Mouse (Mus musculus): ENCODE data around the gene Cdh15.

Cdh15 gene

DNA sequence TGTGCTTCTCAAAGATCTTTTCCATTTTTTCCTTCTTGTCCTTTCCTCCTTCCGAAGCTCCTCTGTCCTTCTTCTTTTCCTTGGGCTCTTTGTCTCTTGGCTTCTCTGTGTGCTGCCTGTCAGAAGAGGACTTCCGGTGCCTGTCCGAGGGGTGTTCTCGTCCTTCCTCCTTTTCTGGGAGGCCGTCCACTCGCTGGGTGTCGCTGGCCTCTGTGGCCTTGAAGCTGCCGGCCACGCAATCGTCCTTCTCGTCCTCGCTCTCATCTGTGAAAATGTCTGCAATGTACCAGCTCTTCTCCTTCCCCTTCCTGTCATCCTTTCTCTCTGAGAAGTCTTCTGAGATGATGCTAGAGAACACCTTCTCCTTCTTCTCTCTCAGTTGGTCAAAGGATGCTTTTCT, 45.7 kb downstream of the Cdh15 start:
- Histone ChIP-seq H3K36me3 (ENCODE audit: control insufficient read depth, insufficient read depth, low read length, poor library complexity, severe bottlenecking) (peaks cover 25% of the 10 kb centered on the region), H3K27me3 (ENCODE audit: control insufficient read depth, insufficient read depth, low read length, poor library complexity, severe bottlenecking) (no peaks in the 10 kb centered on the region)
- no peak for DNase-seq (ENCODE audit: low read depth, low spot score)

DNA sequence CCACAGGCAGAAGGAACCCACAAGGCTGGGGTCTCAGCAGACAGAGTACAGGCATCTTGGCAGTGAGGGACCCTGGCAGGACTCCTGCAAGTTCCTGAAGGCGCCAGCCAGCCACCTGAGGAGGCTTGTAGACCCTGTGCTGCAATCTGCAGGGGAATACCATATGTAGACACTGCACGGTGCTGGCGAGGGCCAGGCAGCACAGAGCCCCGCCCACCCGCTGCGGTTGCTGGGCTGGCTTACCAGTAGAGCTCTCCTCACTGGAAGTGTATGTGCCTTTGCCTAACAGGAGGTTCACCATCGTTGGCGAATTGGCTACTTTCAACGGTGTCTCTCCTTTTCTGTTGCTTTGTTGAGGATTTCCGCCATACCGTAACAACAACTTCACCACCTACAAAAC, 48.6 kb downstream of the Cdh15 start:
- Histone ChIP-seq H3K36me3 (ENCODE audit: control insufficient read depth, insufficient read depth, low read length, poor library complexity, severe bottlenecking) (peaks cover 29% of the 10 kb centered on the region), H3K27me3 (ENCODE audit: control insufficient read depth, insufficient read depth, low read length, poor library complexity, severe bottlenecking) (no peaks in the 10 kb centered on the region)
- no peak for DNase-seq (ENCODE audit: low read depth, low spot score)

DNA sequence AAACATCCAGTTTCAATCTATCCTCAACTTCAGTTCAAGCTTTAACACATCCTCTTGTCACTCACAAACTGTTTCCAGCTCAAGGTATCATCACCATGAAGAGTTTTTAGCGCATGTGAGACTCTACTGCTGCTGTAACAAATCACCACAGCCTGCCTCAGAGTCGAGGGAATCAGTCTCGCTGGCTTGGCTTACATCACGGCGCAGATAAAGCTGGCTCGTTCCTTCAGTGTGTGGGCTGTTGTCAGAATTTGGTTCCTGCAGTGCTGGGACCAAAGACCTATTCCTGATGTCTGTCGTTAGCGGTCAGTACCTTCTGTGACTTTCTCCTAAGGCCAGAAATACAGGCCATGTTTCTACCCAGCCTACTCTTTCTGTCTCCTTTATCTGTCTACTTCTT, 49.4 kb downstream of the Cdh15 start:
- H3K36me3 ChIP-seq (ENCODE audit: control insufficient read depth, insufficient read depth, low read length, poor library complexity, severe bottlenecking), result peaks cover 29% of the 10 kb centered on the region

DNA sequence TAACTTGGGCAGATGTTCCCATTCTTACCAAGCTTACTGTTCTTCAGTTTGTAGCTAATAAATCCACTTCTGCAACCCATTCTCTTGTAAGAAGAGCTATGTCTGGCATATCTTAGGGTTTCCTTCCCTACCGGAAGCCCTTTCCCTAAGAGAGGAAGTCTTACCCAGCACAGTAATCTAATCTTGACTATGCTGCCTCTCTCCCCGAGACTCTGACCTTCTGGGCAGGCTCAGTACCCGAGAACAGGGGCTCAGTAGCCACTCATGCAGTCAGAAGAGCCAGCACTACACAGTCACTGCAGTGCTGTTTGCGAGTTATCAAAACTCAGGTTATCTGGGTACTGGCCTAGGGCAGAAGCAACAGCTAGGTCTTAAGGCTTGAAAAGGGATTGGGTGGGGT, 50.3 kb downstream of the Cdh15 start:
- H3K27me3 ChIP-seq (ENCODE audit: control insufficient read depth, insufficient read depth, low read length, poor library complexity, severe bottlenecking), result no peaks in the 10 kb centered on the region
- DNase-seq (ENCODE audit: low read depth, low spot score), result no peak
- H3K36me3 ChIP-seq (ENCODE audit: control insufficient read depth, insufficient read depth, low read length, poor library complexity, severe bottlenecking), result peaks cover 29% of the 10 kb centered on the region

More for the DNA sequence above, 49.4 kb downstream of the Cdh15 start:
- H3K27me3 ChIP-seq (ENCODE audit: control insufficient read depth, insufficient read depth, low read length, poor library complexity, severe bottlenecking), result no peaks in the 10 kb centered on the region
- DNase-seq (ENCODE audit: low read depth, low spot score), result no peak

DNA sequence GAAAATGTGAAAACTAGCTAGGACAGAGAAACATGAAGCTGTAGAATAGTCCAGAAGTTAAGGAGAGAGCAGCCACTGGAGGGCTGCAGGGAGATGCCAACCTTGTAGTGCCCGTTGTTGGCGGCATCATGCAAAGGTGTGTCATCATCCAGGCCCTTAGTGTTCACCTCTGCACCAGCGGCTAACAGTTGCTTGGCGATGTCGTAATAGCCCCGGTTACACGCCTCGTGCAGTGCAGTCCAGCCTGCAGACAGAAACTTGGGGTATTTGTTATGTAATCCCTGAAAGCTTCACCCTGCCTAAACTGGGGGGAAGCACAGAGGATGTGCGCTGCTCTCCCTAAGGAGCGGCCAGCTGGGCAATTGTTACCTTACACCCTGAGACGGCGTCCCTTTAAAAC, 50.7 kb downstream of the Cdh15 start:
- H3K27me3 ChIP-seq (ENCODE audit: control insufficient read depth, insufficient read depth, low read length, poor library complexity, severe bottlenecking), result no peaks in the 10 kb centered on the region
- DNase-seq (ENCODE audit: low read depth, low spot score), result no peak

DNA sequence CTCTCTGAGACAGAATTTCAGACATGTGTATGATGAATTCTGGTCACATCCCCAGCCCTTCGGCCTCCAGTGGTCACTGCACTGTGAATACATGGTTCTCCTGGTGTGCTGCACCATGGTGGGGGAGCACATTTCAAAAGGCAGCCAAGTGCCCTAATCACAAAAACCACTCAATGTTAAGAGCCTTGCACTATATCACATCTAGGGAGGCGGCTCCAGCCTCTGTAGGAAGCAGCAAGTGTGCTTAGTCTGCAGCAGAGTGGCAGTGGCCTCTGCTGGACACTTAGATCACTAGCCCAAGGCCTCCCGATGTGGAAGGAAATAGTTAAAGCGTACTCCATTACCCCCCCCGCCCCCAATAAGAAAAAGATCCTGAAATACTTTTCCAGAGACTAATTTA, 51.3 kb downstream of the Cdh15 start:
- Histone ChIP-seq H3K36me3 (ENCODE audit: control insufficient read depth, insufficient read depth, low read length, poor library complexity, severe bottlenecking) (peaks cover 27% of the 10 kb centered on the region), H3K27me3 (ENCODE audit: control insufficient read depth, insufficient read depth, low read length, poor library complexity, severe bottlenecking) (no peaks in the 10 kb centered on the region)
- no peak for DNase-seq (ENCODE audit: low read depth, low spot score)

More for the DNA sequence above, 50.7 kb downstream of the Cdh15 start:
- peaks cover 29% of the 10 kb centered on the region for H3K36me3 ChIP-seq (ENCODE audit: control insufficient read depth, insufficient read depth, low read length, poor library complexity, severe bottlenecking)

DNA sequence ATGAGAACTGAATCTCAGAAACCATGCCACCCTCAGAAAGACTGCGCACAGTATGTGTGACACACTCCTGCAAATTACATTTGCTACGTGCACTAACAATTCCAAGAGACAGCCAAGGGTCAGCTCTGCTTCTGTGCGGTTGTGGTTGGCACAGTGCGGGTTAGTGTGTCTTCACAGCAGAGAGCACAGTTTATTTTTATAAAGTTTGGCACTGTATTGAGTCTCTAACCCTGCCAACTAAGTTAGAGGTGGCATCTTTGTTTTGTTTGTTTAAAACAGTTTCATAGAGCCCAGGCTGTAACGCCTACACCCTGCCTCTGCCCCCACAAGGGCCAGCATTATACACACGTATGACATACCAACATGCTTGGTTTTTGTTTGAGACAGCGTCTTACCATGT, 53.7 kb downstream of the Cdh15 start:
- no peak for DNase-seq (ENCODE audit: low read depth, low spot score)

DNA sequence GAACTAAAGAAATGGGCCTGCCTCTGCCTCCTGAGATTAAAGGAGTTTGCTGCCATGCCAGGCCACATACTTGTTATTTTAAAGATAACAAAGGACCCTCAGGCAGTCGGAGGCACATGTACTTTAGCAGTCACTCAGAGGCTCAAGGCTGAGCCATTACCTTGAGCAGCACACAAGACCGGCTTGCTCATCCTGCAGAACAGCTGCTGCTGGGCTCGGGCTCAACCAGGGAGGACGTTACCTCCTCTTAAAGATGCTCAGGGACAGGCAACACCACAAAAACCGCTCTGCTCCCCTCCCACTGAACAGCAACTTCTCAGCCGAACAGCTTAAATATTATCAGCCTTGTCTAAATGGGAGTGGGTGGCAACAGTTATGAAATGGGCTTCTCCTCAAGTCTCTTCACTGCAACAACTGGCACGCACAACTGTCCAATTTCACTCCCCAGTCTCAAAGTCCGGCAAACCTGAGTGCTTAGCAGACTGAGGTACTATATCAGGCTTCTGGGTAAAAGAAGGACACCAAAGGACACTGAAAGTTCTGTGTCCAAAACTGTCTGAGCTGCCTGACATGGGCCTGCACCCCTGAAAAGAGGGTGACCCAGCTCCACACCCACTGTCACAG, 54.2 kb downstream of the Cdh15 start:
- peaks cover 10% of the 10 kb centered on the region for H3K36me3 ChIP-seq (ENCODE audit: control insufficient read depth, insufficient read depth, low read length, poor library complexity, severe bottlenecking)
- DNase-seq (ENCODE audit: low read depth, low spot score), result no peak
- no peaks in the 10 kb centered on the region for H3K27me3 ChIP-seq (ENCODE audit: control insufficient read depth, insufficient read depth, low read length, poor library complexity, severe bottlenecking)

More for the DNA sequence above, 53.7 kb downstream of the Cdh15 start:
- H3K27me3 ChIP-seq (ENCODE audit: control insufficient read depth, insufficient read depth, low read length, poor library complexity, severe bottlenecking), result no peaks in the 10 kb centered on the region
- peaks cover 12% of the 10 kb centered on the region for H3K36me3 ChIP-seq (ENCODE audit: control insufficient read depth, insufficient read depth, low read length, poor library complexity, severe bottlenecking)

DNA sequence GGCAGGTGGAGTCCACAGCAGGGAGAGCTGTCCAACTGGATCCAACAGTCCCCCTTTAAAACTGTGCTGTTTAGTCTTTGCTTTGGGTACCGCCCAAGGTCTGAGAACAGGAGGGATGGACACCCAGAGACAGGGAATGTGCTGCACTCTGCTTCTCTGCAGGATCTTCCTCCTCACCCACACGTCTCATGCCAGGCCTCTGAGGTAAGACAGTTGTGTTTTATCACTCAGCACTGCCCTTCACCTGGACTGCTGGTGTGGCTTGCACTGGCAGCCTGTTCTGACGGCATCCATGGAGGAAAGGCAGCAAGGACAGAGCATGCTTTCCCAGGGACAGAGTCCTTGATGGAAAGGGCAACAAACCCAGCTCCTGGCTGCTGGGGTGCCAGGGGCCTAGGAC, 54.8 kb downstream of the Cdh15 start:
- no peak for DNase-seq (ENCODE audit: low read depth, low spot score)
- Histone ChIP-seq H3K27me3 (ENCODE audit: control insufficient read depth, insufficient read depth, low read length, poor library complexity, severe bottlenecking) (no peaks in the 10 kb centered on the region), H3K36me3 (ENCODE audit: control insufficient read depth, insufficient read depth, low read length, poor library complexity, severe bottlenecking) (peaks cover 10% of the 10 kb centered on the region)

DNA sequence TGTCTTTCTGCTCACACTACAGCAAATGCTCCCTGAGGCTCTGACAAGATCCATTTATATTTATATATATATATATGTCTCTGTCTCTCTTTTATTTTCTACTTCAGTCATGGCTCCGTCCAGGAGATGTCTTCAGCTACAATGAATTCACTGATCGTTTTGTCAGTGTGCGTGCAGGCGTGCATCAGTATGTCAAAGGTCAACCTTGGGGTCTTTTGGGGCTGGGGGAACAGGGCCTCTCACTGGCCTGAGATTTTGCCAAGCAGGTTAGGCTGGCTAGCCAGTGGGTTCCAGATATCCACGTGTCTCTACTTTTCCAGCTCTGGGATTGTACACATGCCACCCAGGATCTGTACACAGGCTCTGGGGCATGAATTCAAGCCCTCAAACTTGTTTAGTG, 55.2 kb downstream of the Cdh15 start:
- Histone ChIP-seq H3K36me3 (ENCODE audit: control insufficient read depth, insufficient read depth, low read length, poor library complexity, severe bottlenecking) (peaks cover 10% of the 10 kb centered on the region), H3K27me3 (ENCODE audit: control insufficient read depth, insufficient read depth, low read length, poor library complexity, severe bottlenecking) (no peaks in the 10 kb centered on the region)
- no peak for DNase-seq (ENCODE audit: low read depth, low spot score)

DNA sequence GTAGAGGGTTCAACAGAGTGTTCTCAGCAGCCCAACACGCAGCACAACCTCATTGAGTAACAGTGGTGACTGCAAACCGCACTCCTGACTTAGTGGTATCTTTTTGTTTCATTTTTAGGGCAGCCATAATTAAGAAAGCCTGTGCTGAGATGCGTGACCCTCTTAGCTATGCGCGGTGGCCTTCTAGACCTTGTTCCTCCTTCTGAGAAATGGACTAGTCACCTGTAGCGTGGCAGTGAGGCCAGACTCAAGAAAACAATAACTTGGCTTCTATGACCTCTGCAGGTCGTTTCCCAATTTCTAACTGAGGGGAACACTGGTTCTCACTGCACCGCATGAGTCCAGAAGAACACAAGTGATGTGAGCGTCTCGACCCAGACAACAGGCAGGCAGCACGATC, 56.7 kb downstream of the Cdh15 start:
- peak; percentile 68 for DNase-seq (ENCODE audit: low read depth, low spot score)
- Histone ChIP-seq H3K27me3 (ENCODE audit: control insufficient read depth, insufficient read depth, low read length, poor library complexity, severe bottlenecking) (no peaks in the 10 kb centered on the region), H3K36me3 (ENCODE audit: control insufficient read depth, insufficient read depth, low read length, poor library complexity, severe bottlenecking) (peaks cover 5% of the 10 kb centered on the region; the same call in 1 of the 2 replicates)

DNA sequence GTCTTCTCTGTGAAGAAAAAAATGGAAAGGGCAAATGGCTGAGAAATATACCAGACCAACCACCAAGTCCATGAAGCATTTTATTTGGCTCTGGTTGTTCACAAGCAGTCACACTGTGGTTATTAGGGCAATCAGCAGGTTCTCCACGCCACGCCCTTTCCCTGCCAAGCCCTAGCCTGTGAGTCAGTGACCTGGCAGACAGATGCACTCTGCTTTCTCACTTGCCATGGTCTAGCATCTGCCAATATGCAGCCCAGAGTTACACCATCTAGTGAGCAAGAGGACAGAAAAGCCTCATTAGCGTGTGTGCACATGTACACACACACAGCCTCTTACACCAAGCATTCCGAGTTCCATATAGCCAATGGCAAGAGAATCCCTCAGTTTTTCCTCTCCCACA, 57.6 kb downstream of the Cdh15 start:
- Histone ChIP-seq H3K27me3 (ENCODE audit: control insufficient read depth, insufficient read depth, low read length, poor library complexity, severe bottlenecking) (no peaks in the 10 kb centered on the region), H3K36me3 (ENCODE audit: control insufficient read depth, insufficient read depth, low read length, poor library complexity, severe bottlenecking) (peaks cover 5% of the 10 kb centered on the region; the same call in 1 of the 2 replicates)
- no peak for DNase-seq (ENCODE audit: low read depth, low spot score)

DNA sequence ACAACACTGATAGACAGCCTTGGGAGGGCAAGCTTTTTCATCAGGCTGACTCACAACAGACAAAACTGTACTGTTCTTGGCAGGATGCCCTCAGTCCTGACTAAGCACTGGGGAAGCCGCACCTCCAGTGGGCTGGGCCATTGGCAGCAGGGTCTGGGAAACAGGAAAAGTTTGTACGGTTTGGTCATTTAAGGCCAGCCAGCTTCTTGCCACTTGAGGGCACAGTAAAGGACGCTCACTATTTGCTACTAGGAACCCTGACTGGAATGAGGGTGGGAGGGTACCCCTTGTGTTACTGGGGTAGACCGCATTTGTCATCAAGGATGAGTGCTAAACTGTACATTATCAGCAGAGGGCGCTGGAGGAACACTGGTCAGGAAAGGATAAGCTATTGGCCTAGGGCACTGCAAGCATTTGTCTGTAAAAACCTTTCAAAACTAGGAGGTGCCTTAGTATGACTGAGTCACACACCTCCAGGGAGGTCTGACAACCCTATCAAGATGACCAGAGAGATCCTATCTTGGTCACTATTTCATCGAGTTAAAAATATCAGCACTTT, 58.8 kb downstream of the Cdh15 start:
- Histone ChIP-seq H3K27me3 (ENCODE audit: control insufficient read depth, insufficient read depth, low read length, poor library complexity, severe bottlenecking) (no peaks in the 10 kb centered on the region), H3K36me3 (ENCODE audit: control insufficient read depth, insufficient read depth, low read length, poor library complexity, severe bottlenecking) (peaks cover 2% of the 10 kb centered on the region; the same call in 1 of the 2 replicates)
- DNase-seq (ENCODE audit: low read depth, low spot score), result peak; percentile 90

DNA sequence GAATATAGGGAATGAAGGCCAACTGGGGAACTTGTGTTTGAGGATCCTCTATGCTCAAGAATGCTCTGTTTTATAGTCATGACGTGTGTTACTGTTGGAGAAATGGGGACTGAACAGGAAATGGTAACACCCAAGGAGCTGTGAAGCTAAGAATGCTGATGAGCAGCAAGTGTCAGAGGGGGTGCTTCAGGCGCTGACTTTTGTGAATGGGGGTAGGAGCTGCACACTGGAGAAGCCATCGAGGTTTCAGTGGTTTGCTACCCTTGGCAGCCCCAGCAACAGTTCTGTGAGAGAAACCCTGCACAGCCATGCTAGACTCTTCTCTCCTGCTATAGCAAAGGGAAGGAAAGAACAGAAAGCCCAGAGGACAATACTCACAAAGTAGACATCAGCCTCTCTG, 64.4 kb downstream of the Cdh15 start:
- Histone ChIP-seq H3K27me3 (ENCODE audit: control insufficient read depth, insufficient read depth, low read length, poor library complexity, severe bottlenecking) (no peaks in the 10 kb centered on the region), H3K36me3 (ENCODE audit: control insufficient read depth, insufficient read depth, low read length, poor library complexity, severe bottlenecking) (peaks cover 7% of the 10 kb centered on the region)
- no peak for DNase-seq (ENCODE audit: low read depth, low spot score)

DNA sequence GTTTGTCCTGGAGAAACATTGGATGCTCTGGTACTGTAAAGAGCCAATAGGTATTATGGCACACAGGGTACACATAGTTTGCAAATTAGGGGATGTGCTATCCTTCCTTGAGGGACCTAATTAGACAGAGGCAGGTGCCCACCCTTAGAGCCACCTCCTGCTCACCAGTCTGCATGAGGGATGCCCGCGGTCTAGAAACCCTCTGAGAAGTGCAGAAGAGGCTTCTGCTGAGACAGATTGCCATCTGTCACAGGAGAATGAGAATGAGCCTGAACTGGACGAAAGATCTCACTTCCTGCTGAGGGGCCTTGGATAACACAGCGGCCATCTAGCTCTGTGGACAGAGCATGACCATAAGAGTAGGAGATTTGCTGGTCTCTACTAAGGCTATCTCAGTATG, 65.1 kb downstream of the Cdh15 start:
- Histone ChIP-seq H3K27me3 (ENCODE audit: control insufficient read depth, insufficient read depth, low read length, poor library complexity, severe bottlenecking) (no peaks in the 10 kb centered on the region), H3K36me3 (ENCODE audit: control insufficient read depth, insufficient read depth, low read length, poor library complexity, severe bottlenecking) (peaks cover 7% of the 10 kb centered on the region)
- no peak for DNase-seq (ENCODE audit: low read depth, low spot score)

DNA sequence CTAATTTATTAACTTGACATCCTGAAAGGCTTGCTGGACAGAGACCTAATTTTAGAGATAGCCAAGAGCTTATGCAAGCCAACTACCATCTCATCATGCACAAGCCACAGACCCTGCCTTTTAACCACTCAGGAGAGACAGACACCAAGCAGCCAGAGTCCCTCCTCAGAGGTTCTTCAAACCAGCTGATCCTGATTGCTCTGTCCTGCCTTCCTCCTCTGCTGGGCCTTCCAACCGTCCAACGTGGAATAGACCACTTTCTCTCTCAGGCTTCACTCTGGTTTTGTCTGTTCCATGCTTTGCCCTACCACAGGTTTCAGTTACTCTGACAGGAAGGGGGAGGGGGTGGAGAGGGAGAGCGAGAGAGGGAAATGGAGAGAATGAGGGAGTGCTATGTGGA, 69.0 kb downstream of the Cdh15 start:
- Histone ChIP-seq H3K27me3 (ENCODE audit: control insufficient read depth, insufficient read depth, low read length, poor library complexity, severe bottlenecking) (no peaks in the 10 kb centered on the region), H3K36me3 (ENCODE audit: control insufficient read depth, insufficient read depth, low read length, poor library complexity, severe bottlenecking) (peaks cover 9% of the 10 kb centered on the region)
- DNase-seq (ENCODE audit: low read depth, low spot score), result no peak
